Comparison of ENCODE assay signal across 13 mouse cellular contexts in genomic region chr2:155090909-155091742, GRCm38 (mm10). TPM values are rescaled to one million over a fixed set of nuclear protein-coding genes. Genes with fewer than 3 reads are reported as not detected.
DNase-seq lines count a peak whose midpoint lies in the region; ATAC-seq lines count a peak whose summit lies in the region.
"Had no signal": no experiment of that assay in that cellular context is flagged by ENCODE, and none has a peak within 500 bp of the region (broad histone marks: within the 10 kb centered on the region; RNA-seq: fewer than 3 reads in every experiment).

No protein-coding gene starts in this region.

- intact Hi-C loops in left cerebral cortex, postnatal 14 days (cut with DNase I): no loop called here

- no peak overlapping the region for H3K4me2 ChIP-seq in kidney, embryonic 16.5 days (replicated peaks; ENCODE audit: low read depth, low read length)
- H3K4me2 ChIP-seq in intestine, embryonic 15.5 days (replicated peaks): no peak overlapping the region
- H3K4me2 ChIP-seq: hindbrain, embryonic 12.5 days; midbrain, embryonic 11.5 days had no signal

- H3K27me3 ChIP-seq in kidney, embryonic 16.5 days (ENCODE audit: insufficient read depth, low read length): no peaks in the 10 kb centered on the region
- no peaks in the 10 kb centered on the region for H3K27me3 ChIP-seq in intestine, embryonic 15.5 days (replicated peaks)
- H3K27me3 ChIP-seq: hindbrain, embryonic 12.5 days had no signal

- no peak overlapping the region for H3K27ac ChIP-seq in kidney, embryonic 16.5 days (ENCODE audit: low read length)
- H3K27ac ChIP-seq in intestine, embryonic 15.5 days: no peak overlapping the region
- H3K27ac ChIP-seq: hindbrain, embryonic 12.5 days had no signal

- H3K36me3 ChIP-seq in kidney, embryonic 16.5 days (ENCODE audit: insufficient read depth, low read length): no peaks in the 10 kb centered on the region
- H3K36me3 ChIP-seq in intestine, embryonic 15.5 days: no peaks in the 10 kb centered on the region
- H3K36me3 ChIP-seq: G1E; hindbrain, embryonic 12.5 days had no signal

- ATAC-seq in kidney, embryonic 16.5 days (ENCODE audit: low FRiP score, low TSS enrichment): no peak
- ATAC-seq in intestine, embryonic 15.5 days: peak; percentile 45; the same call in 1 of the 2 replicates

- no peaks in the 10 kb centered on the region for H3K4me1 ChIP-seq in kidney, embryonic 16.5 days (ENCODE audit: insufficient read depth, low read length)
- H3K4me1 ChIP-seq in intestine, embryonic 15.5 days (replicated peaks): 0 out of 2 replicates have a peak, but pooled peaks cover 3% of the 10 kb centered on the region

- H3K9me3 ChIP-seq in kidney, embryonic 16.5 days (ENCODE audit: low read length): no peaks in the 10 kb centered on the region
- H3K9me3 ChIP-seq in intestine, embryonic 15.5 days: no peaks in the 10 kb centered on the region
- H3K9me3 ChIP-seq: G1E; hindbrain, embryonic 12.5 days had no signal

- DNase-seq in kidney, adult 8-10 months: peak; percentile 55 to 59
- DNase-seq in adrenal gland, postnatal 14 days: peak; percentile 40
- DNase-seq in spleen, postnatal 10 days (ENCODE audit: low spot score in 2 of 2): peak; percentile 49 to 87
- DNase-seq in ovary, adult 18-20 months (ENCODE audit: low spot score): no peak
- no peak for DNase-seq in thymus, postnatal 36 days
- DNase-seq in left cerebral cortex, postnatal 14 days (ENCODE audit: low spot score in 2 of 2): no peak
- DNase-seq: cerebellum, adult 8-10 months; layer of hippocampus, postnatal 36 days had no signal

- H3K9ac ChIP-seq in kidney, embryonic 16.5 days (replicated peaks; ENCODE audit: low read length): no peak overlapping the region
- no peak overlapping the region for H3K9ac ChIP-seq in intestine, embryonic 15.5 days
- H3K9ac ChIP-seq: hindbrain, embryonic 12.5 days had no signal

- 61% methylated on average over 13 of the region's 13 CpGs for WGBS in kidney, embryonic 16.5 days
- 67% methylated on average over 13 of the region's 13 CpGs for WGBS in intestine, embryonic 15.5 days

- H3K4me3 ChIP-seq in kidney, embryonic 16.5 days (ENCODE audit: low read length): no peak overlapping the region
- H3K4me3 ChIP-seq in intestine, embryonic 15.5 days (replicated peaks): no peak overlapping the region
- H3K4me3 ChIP-seq: hindbrain, embryonic 12.5 days had no signal

RNA-seq across cellular contexts. Expression of gene Ahcy, which starts 16.8 kb away (rescaled TPM):
- polyA plus RNA-seq in kidney, embryonic 16.5 days (2015; fragmentation: Nextera tagmentation; extraction: Ambion mirVana): 79.2 and 82.7 TPM in 2 replicates
- 60.2 and 130 TPM in 2 replicates for total RNA-seq in adrenal gland, postnatal 14 days (2021)
- polyA plus RNA-seq in intestine, embryonic 15.5 days (2015; fragmentation: Nextera tagmentation; extraction: Ambion mirVana): 110 and 114 TPM in 2 replicates
- 10 to 100 TPM; 12.1 to 12.7 TPM for total RNA-seq in left cerebral cortex, postnatal 14 days (2021)

RNA-seq across cellular contexts. Expression of gene Itch, which starts 42.2 kb away (rescaled TPM):
- polyA plus RNA-seq in kidney, embryonic 16.5 days (2015; fragmentation: Nextera tagmentation; extraction: Ambion mirVana): 55.2 and 64.6 TPM in 2 replicates
- total RNA-seq in adrenal gland, postnatal 14 days (2021): 49.8 and 51.3 TPM in 2 replicates
- 44.6 and 45.4 TPM in 2 replicates for polyA plus RNA-seq in intestine, embryonic 15.5 days (2015; fragmentation: Nextera tagmentation; extraction: Ambion mirVana)
- 10 to 100 TPM; 40.7 to 42.2 TPM for total RNA-seq in left cerebral cortex, postnatal 14 days (2021)

Comparison
In these comparisons a context has a peak if more than half of its experiments do, and no peak if none do; other contexts are left out.
1. DNase-seq: peak in kidney, adult 8-10 months (2 of 2), adrenal gland, postnatal 14 days (single experiment) and spleen, postnatal 10 days (2 of 2); none in ovary, adult 18-20 months (single experiment), thymus, postnatal 36 days (0 of 2) and left cerebral cortex, postnatal 14 days (0 of 2).